Mouse (Mus musculus): ENCODE measurements at regions not wholly inside any gene's neighbourhood (a gene's known extent, or its start where the extent isn't known, plus 50 kb on each side); places are given as distances from the start of the nearest gene placed in this dataset.
A peak's percentile ranks its signal among the peaks of the same experiment; 100 is the strongest.

DNA sequence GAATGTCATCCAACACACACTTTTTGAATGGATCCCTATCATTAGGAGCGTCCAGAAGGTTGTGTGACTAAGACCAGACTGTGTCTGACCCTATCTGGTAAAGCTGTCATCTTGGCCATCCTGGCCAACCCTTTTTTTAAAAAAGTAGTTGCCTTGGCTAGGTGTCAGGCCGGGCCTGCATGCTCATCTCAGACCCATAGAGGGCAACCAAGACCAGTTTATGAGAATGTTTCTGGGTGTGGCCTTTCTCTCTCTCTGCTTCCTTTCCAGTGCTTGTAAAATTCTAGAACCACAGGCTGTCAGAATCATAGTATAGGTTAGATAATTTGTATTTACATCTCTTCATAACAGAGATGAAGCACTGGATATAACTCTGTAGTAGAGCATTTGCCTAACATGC lies 62.8 kb upstream of the Las1l start:
- intact Hi-C loops (cut with DNase I): no loop called here
- peak in 1 of 2 experiments; percentile 27 for DNase-seq (ENCODE audit: low spot score in 2 of 2)

DNA sequence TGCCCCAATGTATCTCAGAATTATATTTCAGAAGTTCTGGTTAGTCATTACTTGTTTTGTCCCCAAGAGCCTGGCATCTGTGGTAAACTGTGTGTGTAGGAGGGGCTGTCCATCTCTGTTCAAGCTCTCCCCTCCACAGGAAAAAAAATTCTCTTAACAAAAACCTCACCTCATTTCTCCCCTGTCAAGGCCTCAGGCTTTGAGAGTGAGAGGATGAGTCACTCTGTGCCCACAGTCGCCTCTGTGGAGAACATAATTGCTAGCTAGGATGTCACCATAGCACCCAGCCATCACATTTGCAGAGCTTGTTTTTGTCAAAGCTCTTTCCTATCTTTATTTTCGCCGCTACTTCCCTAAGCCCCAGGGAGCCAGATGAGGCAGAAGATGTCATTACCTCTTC lies 63.6 kb upstream of the Las1l start:
- no peak for DNase-seq (ENCODE audit: low spot score in 2 of 2)
- intact Hi-C loops (cut with DNase I): loop anchor here (10.0 kb wide), 1 partner anchor 114 kb away; no protein-coding TSS in a partner anchor

DNA sequence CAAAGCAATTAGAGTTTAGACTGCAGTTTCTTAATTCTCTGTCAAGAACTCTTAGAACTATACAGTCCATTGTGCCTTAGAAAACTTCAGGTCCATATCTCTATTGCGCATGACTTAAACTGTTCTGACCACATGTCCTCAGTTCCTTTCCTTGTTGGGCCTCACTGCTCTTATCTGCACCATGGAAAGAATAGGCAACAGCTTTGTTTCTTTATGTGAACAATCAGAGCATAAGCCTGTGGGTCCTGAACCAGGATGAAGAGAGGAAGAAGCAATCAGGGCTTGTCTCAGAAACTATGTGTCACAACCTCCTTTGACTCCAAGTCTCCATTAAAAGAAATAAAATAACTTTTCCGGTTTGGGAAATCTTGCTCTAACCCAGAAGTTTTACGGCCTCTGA lies 68.6 kb upstream of the Las1l start:
- intact Hi-C loops (cut with DNase I): loop anchor here (10.0 kb wide), 1 partner anchor 109 kb away; no protein-coding TSS in a partner anchor
- no peak for DNase-seq (ENCODE audit: low spot score in 2 of 2)

DNA sequence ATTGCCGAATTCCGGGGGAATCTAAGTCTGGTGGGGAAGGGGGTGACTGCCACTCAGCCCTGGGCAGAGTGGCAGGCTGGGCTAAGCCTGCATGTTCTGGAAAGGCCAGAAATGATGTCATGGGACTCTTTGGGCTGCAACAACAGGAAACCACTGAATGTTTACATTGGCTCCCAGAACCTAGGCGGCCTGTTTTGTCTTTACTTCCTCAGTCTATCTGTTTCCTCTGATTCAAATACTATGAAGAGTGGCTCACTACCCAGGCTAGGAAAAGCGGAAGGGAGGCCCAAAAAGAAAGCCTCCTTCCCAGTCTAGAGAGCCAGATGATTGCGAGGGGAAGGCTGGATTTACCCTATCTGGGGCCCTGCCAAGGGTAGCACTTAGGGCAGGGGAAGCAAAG lies 69.1 kb upstream of the Las1l start:
- no peak for DNase-seq (ENCODE audit: low spot score in 2 of 2)
- intact Hi-C loops (cut with DNase I): loop anchor here (10.0 kb wide), 1 partner anchor 109 kb away; no protein-coding TSS in a partner anchor

DNA sequence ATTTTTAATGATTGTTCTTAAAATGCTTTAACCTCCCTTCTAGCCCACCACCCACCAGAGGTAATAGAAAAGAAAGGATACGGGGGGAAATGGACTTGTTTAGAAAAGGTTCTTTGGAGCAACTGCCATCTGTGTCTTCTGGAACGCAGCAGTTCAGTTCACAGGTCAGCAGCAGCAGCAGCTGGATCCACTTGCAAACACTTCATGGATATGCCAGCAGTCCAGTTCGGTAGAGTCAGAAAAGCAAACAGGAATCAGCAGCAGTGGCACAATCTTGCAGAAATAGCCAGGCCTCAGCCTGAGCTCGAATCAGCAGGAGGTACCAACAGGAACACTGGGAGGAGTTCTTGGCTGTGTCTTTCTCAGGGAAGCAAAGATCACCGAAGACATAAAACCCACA lies 64.3 kb upstream of the Msn start:
- DNase-seq (ENCODE audit: low spot score in 2 of 2): no peak
- intact Hi-C loops (cut with DNase I): no loop called here

DNA sequence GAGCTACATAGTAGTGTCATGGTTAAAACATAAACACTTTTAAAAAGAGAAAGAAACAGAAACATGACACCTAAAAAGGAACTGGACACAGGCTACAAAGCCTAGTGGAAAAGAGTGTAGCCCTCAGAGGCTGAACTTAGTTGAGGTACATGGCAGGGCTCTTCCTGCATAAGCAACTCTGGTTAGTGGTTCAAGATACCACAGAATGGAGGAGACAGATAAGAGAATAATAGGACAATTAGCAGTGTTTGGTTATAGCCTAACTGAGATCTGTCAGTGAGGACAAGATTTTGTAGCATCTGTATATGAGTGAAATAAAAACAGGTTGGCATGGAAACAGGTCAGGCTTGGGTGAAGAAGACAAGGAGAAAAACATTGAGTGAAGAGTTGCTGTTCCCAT lies 60.5 kb upstream of the Msn start:
- DNase-seq (ENCODE audit: low spot score in 2 of 2): no peak
- intact Hi-C loops (cut with DNase I): no loop called here

DNA sequence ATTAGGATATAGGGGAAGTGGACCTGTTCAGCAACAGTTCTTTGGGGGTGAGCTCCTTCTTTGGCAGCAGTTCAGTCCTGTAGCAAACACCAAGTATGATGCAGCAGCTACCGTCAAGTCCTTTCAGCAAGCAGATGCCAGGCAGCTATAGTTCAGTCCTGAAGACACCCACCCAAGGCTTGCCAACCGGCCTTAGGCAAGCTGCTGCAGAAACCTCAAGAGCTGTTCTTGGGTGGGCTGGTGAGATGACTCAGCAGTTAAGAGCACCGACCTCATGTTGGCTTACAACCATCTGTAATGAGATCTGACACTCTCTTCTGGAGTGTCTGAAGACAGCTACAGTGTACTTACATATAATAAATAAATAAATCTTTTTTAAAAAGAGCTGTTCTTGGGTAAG lies 53.6 kb upstream of the Msn start:
- intact Hi-C loops (cut with DNase I): no loop called here
- DNase-seq (ENCODE audit: low spot score in 2 of 2): no peak
